Mouse (Mus musculus) C2C12 (cell line): ENCODE results near the gene Ell.

Source experiments
- CEBPB ChIP-seq: IDR thresholded peaks from one replicate; pipeline ENCODE4 v1.6.1; 2011; ENCODE audit warnings: low read depth, mild to moderate bottlenecking, control low read depth, moderate library complexity
- CTCF ChIP-seq: IDR thresholded peaks from one replicate; pipeline ENCODE4 v1.5.1; 2011; ENCODE audit not compliant: control insufficient read depth, insufficient read depth, insufficient read length
- MYOD1 ChIP-seq: IDR thresholded peaks from one replicate; pipeline ENCODE4 v1.6.1; 2011; ENCODE audit warnings: low read depth; ENCODE audit not compliant: control insufficient read depth, insufficient read length
- MYOG ChIP-seq: IDR thresholded peaks from one replicate; pipeline ENCODE4 v1.6.1; 2011; ENCODE audit not compliant: control insufficient read depth, insufficient read length; ENCODE audit errors: extremely low read depth
- USF1 ChIP-seq: IDR thresholded peaks from one replicate; pipeline ENCODE4 v1.6.1; 2011; ENCODE audit warnings: low read depth, mild to moderate bottlenecking, control low read depth, moderate library complexity

- TF ChIP-seq CTCF (no peak), MYOD1 (no peak), USF1 (no peak), CEBPB (no peak), MYOG (no peak)
These were observed 20.2 kb upstream of the Ell start for GRCm38 (mm10) chr8:70519043-70519442.
